Mouse (Mus musculus) embryonic facial prominence, embryonic 12.5 days (tissue): ENCODE results near the gene Hes1. TPM values are rescaled to one million over a fixed set of nuclear protein-coding genes. Genes with fewer than 3 reads are reported as not detected.
"Not testable (repeated sequence)": the region's sequence is repeated elsewhere in the genome, so short reads cannot be mapped to it uniquely, and the experiment has no call there.

Source experiments
- ATAC-seq: fragments of 200-750 bp; cut with Nextera tagmentation; 2 replicates; pipeline ENCODE4 v1.8.0; 2017; ENCODE audit not compliant: insufficient number of reproducible peaks, insufficient read depth, low FRiP score, low TSS enrichment
- H3K27ac ChIP-seq: fragments of 300-500 bp; sonication (generic); 2 replicates; pipeline ENCODE4 v1.5.1; 2016; ENCODE audit warnings: mild to moderate bottlenecking
- H3K27me3 ChIP-seq: fragments of 300-500 bp; sonication (generic); 2 replicates; pipeline ENCODE4 v1.6.1; 2016; ENCODE audit warnings: mild to moderate bottlenecking, moderate library complexity
- H3K36me3 ChIP-seq: fragments of 300-500 bp; sonication (generic); 2 replicates; pipeline ENCODE4 v1.6.1; 2016; ENCODE audit warnings: mild to moderate bottlenecking
- H3K4me1 ChIP-seq: fragments of 300-500 bp; sonication (generic); 2 replicates; pipeline ENCODE4 v1.6.1; 2016
- H3K4me2 ChIP-seq: fragments of 300-500 bp; sonication (generic); replicated peaks from 2 replicates; pipeline ENCODE4 v1.6.1; 2016; ENCODE audit warnings: mild to moderate bottlenecking, moderate library complexity
- H3K4me3 ChIP-seq: fragments of 300-500 bp; sonication (generic); 2 replicates; pipeline ENCODE4 v1.5.1; 2016; ENCODE audit warnings: mild to moderate bottlenecking
- H3K9ac ChIP-seq: fragments of 300-500 bp; sonication (generic); 2 replicates; pipeline ENCODE4 v1.6.1; 2016; ENCODE audit warnings: mild to moderate bottlenecking, moderate library complexity
- H3K9me3 ChIP-seq: fragments of 300-500 bp; sonication (generic); 2 replicates; pipeline ENCODE4 v1.6.1; 2016; ENCODE audit warnings: mild to moderate bottlenecking, moderate library complexity
- WGBS: fragments of 180-500 bp; shearing (Covaris S2); methylation state at CpG from one replicate; pipeline ENCODE4 v1.1.7; 2016; 5-methylcytosine and 5-hydroxymethylcytosine counted together
- polyA plus RNA-seq: library from polyadenylated mRNA; unstranded; fragments of >200 nt; fragmentation: Nextera tagmentation; extraction: Ambion mirVana; gene quantifications from 2 replicates; pipeline ENCODE4 v1.2.1, GENCODE M21; 2016

The Hes1 gene
- polyA plus RNA-seq, 1 experiment from 2014 or later, result 65.2 TPM

DNA sequence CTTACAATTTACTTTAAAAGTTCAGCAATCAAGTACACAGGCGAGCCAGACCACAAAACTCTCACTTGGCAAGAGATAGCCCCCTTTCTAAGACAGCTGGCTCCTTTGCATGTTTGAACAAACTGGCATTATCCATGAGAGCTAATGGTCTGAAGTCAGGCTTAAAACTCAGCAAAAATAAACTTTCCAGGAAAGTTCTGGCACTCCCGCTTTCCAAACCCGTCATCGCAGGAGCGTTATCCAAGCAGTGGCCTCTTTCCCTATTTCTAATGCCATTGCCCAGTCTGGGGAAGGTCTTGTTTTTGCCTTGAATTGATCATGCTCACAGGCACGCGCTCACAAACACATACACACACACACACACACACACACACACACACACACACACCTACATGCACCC, 41.3 kb downstream of the Hes1 start:
- Histone ChIP-seq H3K4me2 (no peak overlapping the region), H3K9ac (no peak overlapping the region), H3K9me3 (no peaks in the 10 kb centered on the region), H3K27ac (no peak overlapping the region), H3K4me1 (peaks cover 20% of the 10 kb centered on the region), H3K36me3 (no peaks in the 10 kb centered on the region), H3K27me3 (no peaks in the 10 kb centered on the region), H3K4me3 (no peak overlapping the region)
- ATAC-seq, result no peak
- WGBS, result 91% methylated on average over 7 of the region's 7 CpGs

GRCm38 (mm10) chr16:30108167-30108566, 44.0 kb downstream of the Hes1 start:
- not testable (repeated sequence) for ATAC-seq, H3K27me3 ChIP-seq
- 88% methylated on average over 11 of the region's 11 CpGs for WGBS

GRCm38 (mm10) chr16:30110466-30110865, 46.3 kb downstream of the Hes1 start:
- Histone ChIP-seq H3K4me3 (no peak overlapping the region), H3K27me3 (no peaks in the 10 kb centered on the region), H3K27ac (no peak overlapping the region), H3K36me3 (no peaks in the 10 kb centered on the region), H3K4me2 (no peak overlapping the region), H3K9me3 (no peaks in the 10 kb centered on the region), H3K9ac (no peak overlapping the region), H3K4me1 (peaks cover 10% of the 10 kb centered on the region)
- 94% methylated on average over 3 of the region's 3 CpGs for WGBS
- ATAC-seq, result no peak

More at GRCm38 (mm10) chr16:30108167-30108566, 44.0 kb downstream of the Hes1 start:
- H3K27ac ChIP-seq, H3K9ac ChIP-seq, H3K36me3 ChIP-seq, H3K4me2 ChIP-seq, H3K4me3 ChIP-seq, H3K9me3 ChIP-seq, H3K4me1 ChIP-seq: not testable (repeated sequence)

- no peaks in the 10 kb centered on the region for H3K27me3 ChIP-seq
These were observed 46.9 kb downstream of the Hes1 start for GRCm38 (mm10) chr16:30111069-30111468.

GRCm38 (mm10) chr16:30111566-30111965, 47.4 kb downstream of the Hes1 start:
- WGBS, result 90% methylated on average over 2 of the region's 2 CpGs
- Histone ChIP-seq H3K4me1 (peaks cover 15% of the 10 kb centered on the region), H3K4me2 (no peak overlapping the region), H3K27me3 (no peaks in the 10 kb centered on the region), H3K9me3 (no peaks in the 10 kb centered on the region), H3K9ac (no peak overlapping the region), H3K27ac (no peak overlapping the region), H3K36me3 (no peaks in the 10 kb centered on the region), H3K4me3 (no peak overlapping the region)
- no peak for ATAC-seq

More at GRCm38 (mm10) chr16:30111069-30111468, 46.9 kb downstream of the Hes1 start:
- H3K9me3 ChIP-seq, result no peaks in the 10 kb centered on the region
- H3K9ac ChIP-seq, result no peak overlapping the region
- H3K4me2 ChIP-seq, result no peak overlapping the region
- H3K4me1 ChIP-seq, result peaks cover 13% of the 10 kb centered on the region
- no peak for ATAC-seq
- H3K4me3 ChIP-seq, result no peak overlapping the region
- H3K36me3 ChIP-seq, result no peaks in the 10 kb centered on the region
- no peak overlapping the region for H3K27ac ChIP-seq

- no peak overlapping the region for H3K4me3 ChIP-seq
- 17% methylated on average over 3 of the region's 3 CpGs for whole genome bisulfite sequencing
- H3K9ac ChIP-seq, result no peak overlapping the region
- H3K27ac ChIP-seq, result no peak overlapping the region
- no peaks in the 10 kb centered on the region for H3K9me3 ChIP-seq
- H3K36me3 ChIP-seq, result no peaks in the 10 kb centered on the region
- H3K4me2 ChIP-seq, result no peak overlapping the region
- peaks cover 15% of the 10 kb centered on the region for H3K4me1 ChIP-seq
- H3K27me3 ChIP-seq, result no peaks in the 10 kb centered on the region
- ATAC-seq, result no peak
These were observed 49.0 kb downstream of the Hes1 start for GRCm38 (mm10) chr16:30113170-30113569.

GRCm38 (mm10) chr16:30113800-30114199, 49.6 kb downstream of the Hes1 start:
- no peaks in the 10 kb centered on the region for H3K27me3 ChIP-seq
- no peak overlapping the region for H3K27ac ChIP-seq

DNA sequence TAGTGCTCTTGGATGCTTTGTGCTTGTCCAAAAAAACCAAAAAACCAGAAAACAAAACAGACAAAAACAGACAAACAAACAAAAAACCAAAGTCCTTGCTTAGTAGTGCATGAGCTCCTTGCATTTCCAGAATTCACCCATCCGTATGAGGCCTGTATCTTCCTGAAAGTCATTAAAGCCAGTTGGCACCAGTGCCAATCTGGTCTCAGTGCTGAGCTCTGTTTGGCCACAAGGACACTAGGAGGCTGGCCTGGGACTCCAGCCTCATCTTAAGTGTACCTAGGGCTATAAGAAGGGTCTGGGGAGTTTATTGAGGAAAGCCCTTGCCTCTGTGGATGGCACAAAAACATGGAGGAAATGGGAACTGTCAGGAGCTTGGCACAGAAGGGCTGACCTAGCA, 50.3 kb downstream of the Hes1 start:
- no peak for ATAC-seq
- Histone ChIP-seq H3K4me2 (no peak overlapping the region), H3K4me3 (no peak overlapping the region), H3K27ac (no peak overlapping the region), H3K27me3 (no peaks in the 10 kb centered on the region), H3K9ac (no peak overlapping the region), H3K36me3 (no peaks in the 10 kb centered on the region), H3K9me3 (no peaks in the 10 kb centered on the region), H3K4me1 (peaks cover 15% of the 10 kb centered on the region)
- WGBS, result 84% methylated on average over 1 of the region's 1 CpGs

More at GRCm38 (mm10) chr16:30113800-30114199, 49.6 kb downstream of the Hes1 start:
- Histone ChIP-seq H3K4me3 (no peak overlapping the region), H3K36me3 (no peaks in the 10 kb centered on the region), H3K9ac (no peak overlapping the region), H3K4me2 (no peak overlapping the region), H3K4me1 (peaks cover 15% of the 10 kb centered on the region), H3K9me3 (no peaks in the 10 kb centered on the region)
- 82% methylated on average over 8 of the region's 8 CpGs for WGBS
- ATAC-seq, result no peak

Other genes with a start within 250 kb of the Hes1 start
- gene Cpn2, start 203.1 kb downstream of the Hes1 start, polyA plus RNA-seq, result not detected in 2 replicates
- gene Lrrc15, start 218.9 kb downstream of the Hes1 start, polyA plus RNA-seq, result 1.1 and 1.2 TPM in 2 replicates
- 1.7 and 1.9 TPM in 2 replicates for gene Gp5, start 246.4 kb downstream of the Hes1 start, polyA plus RNA-seq